Mouse (Mus musculus) testis, adult 2 months (tissue): ENCODE measurements around the gene Lipc.

Source experiments
- CTCF ChIP-seq: fragments of 200-500 bp; IDR thresholded peaks from 2 replicates; pipeline ENCODE4 v1.5.1; 2012; ENCODE audit warnings: low read depth, mild to moderate bottlenecking, inconsistent platforms, low read length, moderate library complexity; ENCODE audit not compliant: control insufficient read depth, insufficient read depth, insufficient replicate concordance
- POLR2A ChIP-seq: fragments of 200-500 bp; IDR thresholded peaks from 2 replicates; pipeline ENCODE4 v1.6.1; 2012; ENCODE audit warnings: low read depth, mild to moderate bottlenecking, inconsistent platforms, low read length, moderate library complexity; ENCODE audit not compliant: control insufficient read depth

GRCm38 (mm10) chr9:70949336-70949735 is 2.7 kb downstream of the Lipc start:
- TF ChIP-seq CTCF (no peak), POLR2A (no peak)
